Mouse (Mus musculus) spleen, adult 2 months (tissue): ENCODE data around the gene Scap.

Experiments
- CTCF ChIP-seq: fragments of 200-500 bp; IDR thresholded peaks from 2 replicates; pipeline ENCODE4 v1.5.1; 2011; ENCODE audit warnings: mild to moderate bottlenecking, inconsistent platforms; ENCODE audit not compliant: insufficient read depth, insufficient read length, insufficient replicate concordance; ENCODE audit errors: extremely low read depth
- POLR2A ChIP-seq: fragments of 200-500 bp; IDR thresholded peaks from 2 replicates; pipeline ENCODE4 v1.6.1; 2011; ENCODE audit warnings: low read depth, low read length, inconsistent platforms

DNA sequence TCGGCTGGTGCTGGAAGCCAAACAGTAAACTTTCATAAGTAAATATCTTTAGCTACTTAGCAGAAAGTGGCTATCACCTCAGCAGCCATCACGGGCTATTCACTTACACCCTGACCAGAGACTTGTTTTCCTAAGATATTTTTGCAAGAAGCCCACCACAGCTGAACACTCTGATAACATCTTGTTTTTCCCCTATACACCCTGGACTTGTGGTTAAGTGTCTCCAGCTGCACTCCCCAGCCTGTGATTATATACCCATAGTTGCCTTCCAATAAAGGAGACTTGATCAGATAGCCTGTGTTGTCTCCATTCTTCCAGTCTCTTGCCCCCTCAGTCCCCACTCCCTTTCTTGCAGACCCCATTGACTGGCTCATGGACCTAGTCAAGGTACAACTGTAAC lies 4.9 kb upstream of the Scap start:
- no peak for TF ChIP-seq CTCF
- TF ChIP-seq POLR2A: no peak
